Mouse (Mus musculus): ENCODE data around the gene Cntn5.

- TF ChIP-seq FLI1 (IDR thresholded peaks at IDR 0.05; ENCODE audit: low read length): no peak
- TF ChIP-seq GATA1 (IDR thresholded peaks at IDR 0.05; ENCODE audit: borderline replicate concordance, low read length): no peak
These were observed 889.4 kb downstream of the Cntn5 start for GRCm38 (mm10) chr9:10015129-10015528.
